Mouse (Mus musculus) MEL (cell line): ENCODE measurements at regions not wholly inside any gene's neighbourhood (a gene's known extent, or its start where the extent isn't known, plus 50 kb on each side); places are given as distances from the start of the nearest gene placed in this dataset.

ENCODE experiments used
- DNase-seq: peaks from one replicate; pipeline ENCODE4 v3.0.0; 2011; ENCODE audit warnings: low read depth, low spot score
- H3K27ac ChIP-seq: 2 replicates; pipeline ENCODE4 v1.5.1; 2012; ENCODE audit warnings: low read depth, mild to moderate bottlenecking, control low read depth, low read length, moderate library complexity; ENCODE audit not compliant: control insufficient read depth
- H3K27me3 ChIP-seq, 2 experiments: fragments of 150-350 bp in 1 of 2; sonication (generic) in 1 of 2; 2 replicates each; pipeline ENCODE4 v1.6.1; 2012; ENCODE audit warnings: low read length in 2 of 2, mild to moderate bottlenecking in 2 of 2, improper control_type of control experiment in 1 of 2, moderate library complexity in 1 of 2; ENCODE audit not compliant: insufficient read depth in 2 of 2, control insufficient read depth in 1 of 2
- H3K36me3 ChIP-seq, 2 experiments: 2 replicates each; pipeline ENCODE4 v1.6.1; 2012 to 2014; ENCODE audit warnings: low read length in 2 of 2, improper control_type of control experiment in 1 of 2, inconsistent platforms in 1 of 2, mild to moderate bottlenecking in 1 of 2; ENCODE audit not compliant: insufficient read depth in 2 of 2, control insufficient read depth in 1 of 2
- H3K4me1 ChIP-seq, 2 experiments: fragments of 150-350 bp in 1 of 2; sonication (generic) in 1 of 2; 2 replicates each; pipeline ENCODE4 v1.6.1; 2012; ENCODE audit warnings: low read length in 2 of 2, improper control_type of control experiment in 1 of 2, mild to moderate bottlenecking in 1 of 2; ENCODE audit not compliant: insufficient read depth in 2 of 2, control insufficient read depth in 1 of 2
- H3K4me3 ChIP-seq, 2 experiments: fragments of 150-350 bp in 1 of 2; sonication (generic) in 1 of 2; 2 replicates each; pipeline ENCODE4 v1.5.1; 2012; ENCODE audit warnings: low read depth in 2 of 2, low read length in 2 of 2, mild to moderate bottlenecking in 2 of 2, moderate library complexity in 2 of 2, control low read depth in 1 of 2, improper control_type of control experiment in 1 of 2; ENCODE audit not compliant: control insufficient read depth in 1 of 2, insufficient read depth in 1 of 2
- H3K79me2 ChIP-seq: 2 replicates; pipeline ENCODE4 v1.6.1; 2012; ENCODE audit warnings: mild to moderate bottlenecking, low read length, moderate library complexity; ENCODE audit not compliant: control insufficient read depth, poor library complexity, insufficient read depth
- H3K9ac ChIP-seq: 2 replicates; pipeline ENCODE4 v1.6.1; 2012; ENCODE audit warnings: low read depth, mild to moderate bottlenecking, control low read depth, low read length, moderate library complexity; ENCODE audit not compliant: control insufficient read depth, poor library complexity, severe bottlenecking
- H3K9me3 ChIP-seq: fragments of 150-350 bp; sonication (generic); replicated peaks from 2 replicates; pipeline ENCODE4 v1.6.1; 2012; ENCODE audit warnings: mild to moderate bottlenecking, low read length, improper control_type of control experiment, moderate library complexity; ENCODE audit not compliant: insufficient read depth
- BHLHE40 ChIP-seq: IDR thresholded peaks from 2 replicates; pipeline ENCODE4 v1.6.1; 2012; ENCODE audit warnings: low read depth, mild to moderate bottlenecking, inconsistent platforms, low read length, improper control_type of control experiment, borderline replicate concordance
- CHD1 ChIP-seq: IDR thresholded peaks from 2 replicates; pipeline ENCODE4 v1.6.1; 2012; ENCODE audit warnings: low read depth, mild to moderate bottlenecking, inconsistent platforms, low read length, improper control_type of control experiment
- CTCF ChIP-seq, 3 experiments: IDR thresholded peaks in 2 of 3; conservative IDR thresholded peaks in 1 of 3; 2 replicates each; pipeline ENCODE4 v1.5.1; 2011 to 2012; ENCODE audit warnings: low read length in 3 of 3, low read depth in 2 of 3, mild to moderate bottlenecking in 2 of 3, improper control_type of control experiment in 1 of 3, inconsistent platforms in 1 of 3, mixed read lengths in 1 of 3, moderate library complexity in 1 of 3; ENCODE audit not compliant: control insufficient read depth in 1 of 3, insufficient read depth in 1 of 3, poor library complexity in 1 of 3, severe bottlenecking in 1 of 3
- ELF1 ChIP-seq: IDR thresholded peaks from 2 replicates; pipeline ENCODE4 v1.6.1; 2014; ENCODE audit warnings: low read depth, mild to moderate bottlenecking, inconsistent platforms, low read length, improper control_type of control experiment, moderate library complexity
- EP300 ChIP-seq, 2 experiments: IDR thresholded peaks; 2 replicates each; pipeline ENCODE4 v1.6.1; 2011; ENCODE audit warnings: improper control_type of control experiment in 2 of 2, low read length in 2 of 2, low read depth in 1 of 2, mild to moderate bottlenecking in 1 of 2
- GATA1 ChIP-seq: IDR thresholded peaks from 2 replicates; pipeline ENCODE4 v1.6.1; 2011; ENCODE audit warnings: low read depth, low read length, improper control_type of control experiment
- HCFC1 ChIP-seq: IDR thresholded peaks from 2 replicates; pipeline ENCODE4 v1.6.1; 2012; ENCODE audit warnings: low read depth, mild to moderate bottlenecking, inconsistent platforms, low read length, improper control_type of control experiment, moderate library complexity
- JUND ChIP-seq: IDR thresholded peaks from 2 replicates; pipeline ENCODE4 v1.6.1; 2011; ENCODE audit warnings: low read depth, mild to moderate bottlenecking, improper control_type of control experiment, low read length
- KAT2A ChIP-seq: conservative IDR thresholded peaks from 2 replicates; pipeline ENCODE4 v1.6.1; 2012; ENCODE audit warnings: low read depth, low read length, improper control_type of control experiment, inconsistent platforms
- MAFK ChIP-seq: IDR thresholded peaks from 2 replicates; pipeline ENCODE4 v1.6.1; 2011; ENCODE audit warnings: low read depth, mild to moderate bottlenecking, low read length, improper control_type of control experiment, borderline replicate concordance
- MEF2A ChIP-seq: IDR thresholded peaks from 2 replicates; pipeline ENCODE4 v1.6.1; 2014; ENCODE audit warnings: low read depth, mild to moderate bottlenecking, inconsistent platforms, low read length, improper control_type of control experiment; ENCODE audit not compliant: poor library complexity, insufficient replicate concordance, severe bottlenecking; ENCODE audit errors: extremely low read depth
- MYB ChIP-seq: IDR thresholded peaks from 2 replicates; pipeline ENCODE4 v1.6.1; 2011; ENCODE audit warnings: mild to moderate bottlenecking, low read depth, low read length, improper control_type of control experiment
- MYC ChIP-seq: IDR thresholded peaks from 2 replicates; pipeline ENCODE4 v1.6.1; 2011; ENCODE audit warnings: low read depth, mild to moderate bottlenecking, low read length, improper control_type of control experiment, moderate library complexity
- NELFE ChIP-seq: IDR thresholded peaks from 2 replicates; pipeline ENCODE4 v1.6.1; 2011; ENCODE audit warnings: low read depth, low read length, improper control_type of control experiment
- POLR2A ChIP-seq, 2 experiments: IDR thresholded peaks; 2 replicates each; pipeline ENCODE4 v1.6.1; 2011 to 2012; ENCODE audit warnings: low read length in 2 of 2, mild to moderate bottlenecking in 2 of 2, control low read depth in 1 of 2, improper control_type of control experiment in 1 of 2, low read depth in 1 of 2, moderate library complexity in 1 of 2; ENCODE audit not compliant: control insufficient read depth in 1 of 2, insufficient read depth in 1 of 2, poor library complexity in 1 of 2
- TAL1 ChIP-seq: IDR thresholded peaks from 2 replicates; pipeline ENCODE4 v1.6.1; 2012; ENCODE audit warnings: mild to moderate bottlenecking, inconsistent platforms, low read length, moderate library complexity, mixed read lengths
- TBP ChIP-seq: IDR thresholded peaks from 2 replicates; pipeline ENCODE4 v1.8.0; 2011; ENCODE audit warnings: low read depth, low read length, improper control_type of control experiment
- TCF12 ChIP-seq: IDR thresholded peaks from 2 replicates; pipeline ENCODE4 v1.6.1; 2014; ENCODE audit warnings: low read depth, mild to moderate bottlenecking, inconsistent platforms, low read length, improper control_type of control experiment, moderate library complexity
- UBTF ChIP-seq: IDR thresholded peaks from 2 replicates; pipeline ENCODE4 v1.6.1; 2012; ENCODE audit warnings: low read depth, mild to moderate bottlenecking, inconsistent platforms, low read length, improper control_type of control experiment, moderate library complexity, borderline replicate concordance; ENCODE audit not compliant: insufficient read depth
- USF1 ChIP-seq: IDR thresholded peaks from 2 replicates; pipeline ENCODE4 v1.6.1; 2014; ENCODE audit warnings: low read depth, mild to moderate bottlenecking, inconsistent platforms, low read length, improper control_type of control experiment, moderate library complexity
- ZKSCAN1 ChIP-seq: IDR thresholded peaks from 2 replicates; pipeline ENCODE4 v1.6.1; 2012; ENCODE audit warnings: low read depth, mild to moderate bottlenecking, inconsistent platforms, low read length, improper control_type of control experiment, moderate library complexity
- ZNF384 ChIP-seq: IDR thresholded peaks from 2 replicates; pipeline ENCODE4 v1.6.1; 2012; ENCODE audit warnings: low read depth, mild to moderate bottlenecking, inconsistent platforms, low read length, improper control_type of control experiment

DNA sequence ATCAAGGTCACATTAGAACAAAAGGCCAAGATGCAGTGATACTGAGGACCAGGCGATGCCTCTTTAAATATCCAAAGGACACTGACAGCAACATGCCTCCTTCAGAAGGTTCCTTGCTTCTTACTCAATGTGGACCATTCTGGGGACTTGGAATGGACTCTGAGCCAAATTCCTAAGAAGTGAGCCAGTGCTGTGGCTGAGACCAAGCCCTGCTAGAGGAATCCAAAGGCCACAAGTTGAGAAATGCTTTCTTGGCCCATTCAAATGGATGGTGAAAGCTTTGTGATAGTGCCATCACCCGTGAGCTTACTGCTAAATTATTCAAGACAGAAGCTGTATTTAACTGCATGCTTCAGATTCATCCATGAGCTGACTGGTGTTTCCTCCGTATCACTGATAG is 352.8 kb upstream of the Gm26657 start:
- Histone ChIP-seq H3K36me3 (no peaks in the 10 kb centered on the region), H3K9me3 (no peaks in the 10 kb centered on the region), H3K27me3 (no peaks in the 10 kb centered on the region), H3K9ac (no peak overlapping the region), H3K4me1 (no peaks in the 10 kb centered on the region), H3K4me3 (no peak overlapping the region), H3K27ac (no peak overlapping the region), H3K79me2 (no peaks in the 10 kb centered on the region)
- no peak for DNase-seq
- TF ChIP-seq JUND (no peak), CHD1 (no peak), USF1 (no peak), POLR2A (IDR thresholded peaks at IDR 0.05; ENCODE audit: control insufficient read depth in 1 of 2, insufficient read depth in 1 of 2, low read depth in 1 of 2, low read length in 2 of 2, poor library complexity in 1 of 2) (no peak), KAT2A (no peak), ZNF384 (no peak), EP300 (IDR thresholded peaks at IDR 0.05; ENCODE audit: low read depth in 1 of 2, low read length in 2 of 2) (no peak), ZKSCAN1 (no peak), CTCF (IDR thresholded peaks at IDR 0.05 in 2 of 3, conservative IDR thresholded peaks at IDR 0.05 in 1 of 3; ENCODE audit: control insufficient read depth in 1 of 3, insufficient read depth in 1 of 3, low read depth in 2 of 3, low read length in 3 of 3, poor library complexity in 1 of 3, severe bottlenecking in 1 of 3) (no peak), ELF1 (no peak), TAL1 (no peak), MYC (no peak), MYB (no peak), HCFC1 (no peak), TCF12 (no peak), MAFK (no peak), TBP (no peak), BHLHE40 (no peak), NELFE (no peak)

DNA sequence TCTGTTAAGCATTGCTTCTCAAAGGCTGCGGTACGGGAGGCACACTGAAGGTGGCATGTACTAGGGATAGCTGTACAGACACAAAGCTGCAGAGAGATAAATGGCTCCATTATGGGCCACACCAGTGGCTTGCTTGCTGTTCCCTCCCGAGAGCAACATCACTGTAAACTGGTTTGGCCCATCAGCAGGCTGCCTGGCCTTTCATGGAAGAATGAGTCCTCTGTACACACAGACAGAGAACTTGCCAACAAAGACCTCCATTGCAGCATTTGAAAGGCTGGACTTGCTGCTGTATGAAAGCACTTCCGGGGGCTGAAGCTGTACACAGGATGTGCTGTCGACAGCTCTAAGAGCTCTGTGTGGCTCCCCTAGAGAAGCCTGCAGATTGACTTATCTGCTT is 364.1 kb upstream of the Gm26657 start:
- Histone ChIP-seq H3K9ac (no peak overlapping the region), H3K79me2 (no peaks in the 10 kb centered on the region), H3K4me3 (no peak overlapping the region), H3K4me1 (no peaks in the 10 kb centered on the region), H3K27me3 (no peaks in the 10 kb centered on the region), H3K36me3 (no peaks in the 10 kb centered on the region), H3K9me3 (no peaks in the 10 kb centered on the region), H3K27ac (no peak overlapping the region)
- DNase-seq = no peak
- no peak for TF ChIP-seq MEF2A
- no peak for TF ChIP-seq ZNF384
- TF ChIP-seq UBTF = no peak
- no peak for TF ChIP-seq GATA1
